Mouse (Mus musculus): ENCODE measurements around the gene Golga3. TPM values are rescaled to one million over a fixed set of nuclear protein-coding genes. Genes with fewer than 3 reads are reported as not detected.

Gene Golga3
- 21.3 and 22.0 TPM in 2 replicates for polyA plus RNA-seq (2015; fragmentation: Nextera tagmentation; extraction: Ambion mirVana)

DNA sequence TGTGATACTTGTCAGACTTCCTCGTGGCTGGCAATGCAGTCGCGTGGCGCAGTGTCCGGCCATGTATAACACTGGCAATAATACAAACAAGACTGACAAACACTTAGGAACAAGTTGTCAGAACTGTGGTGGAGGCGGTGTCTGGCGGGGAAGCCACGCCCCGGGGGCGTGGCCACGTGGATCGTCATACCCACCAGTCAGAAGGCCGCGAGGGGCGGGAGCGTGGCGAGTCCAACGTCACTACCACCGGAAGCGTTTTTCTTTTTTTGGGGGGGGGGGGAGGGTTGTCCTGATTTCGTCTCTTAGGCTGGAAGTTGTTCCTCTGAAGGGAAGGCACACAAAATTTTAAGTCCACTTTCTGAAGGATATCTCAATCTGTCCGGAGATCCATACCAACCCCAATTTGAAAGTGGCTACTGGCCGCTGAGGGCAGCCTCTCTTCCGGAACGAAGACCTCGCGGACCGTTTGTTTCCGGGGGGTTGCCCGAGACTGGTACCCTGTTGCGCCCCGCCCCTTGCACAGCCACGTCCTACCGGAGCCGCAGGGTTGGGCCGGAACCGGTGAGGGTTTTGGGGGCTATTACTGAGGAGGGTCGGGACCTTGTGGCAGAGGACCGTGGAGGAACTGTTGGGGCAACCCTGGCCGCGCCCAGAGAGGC lies at the start of gene Golga3:
Golga3 (plus strand) TSS at position 340 of the 659 bp plus-strand sequence.
- H3K9me3 ChIP-seq (replicated peaks; ENCODE audit: control insufficient read depth, low read length), result no peaks in the 10 kb centered on the region
- under 1% methylated on average over 41 of the region's 41 CpGs for WGBS
- H3K4me2 ChIP-seq (ENCODE audit: low read depth, low read length), result peak within 1 kb of the TSS; percentile 90
- peak within 1 kb of the TSS; percentile 76 for H3K9ac ChIP-seq (ENCODE audit: low read length)
- H3K36me3 ChIP-seq (ENCODE audit: control insufficient read depth, insufficient read depth, low read length), result no peaks in the 10 kb centered on the region
- H3K27me3 ChIP-seq (ENCODE audit: control insufficient read depth, insufficient read depth, low read length), result no peaks in the 10 kb centered on the region
- H3K27ac ChIP-seq (ENCODE audit: low read length), result peak within 1 kb of the TSS; percentile 25
- peak within 1 kb of the TSS; percentile 76 for H3K4me3 ChIP-seq (replicated peaks; ENCODE audit: low read length)
- H3K4me1 ChIP-seq (ENCODE audit: control insufficient read depth, insufficient read depth, low read length), result peaks cover 20% of the 10 kb centered on the region
- ATAC-seq (ENCODE audit: insufficient read depth, low FRiP score), result peak; percentile 97

DNA sequence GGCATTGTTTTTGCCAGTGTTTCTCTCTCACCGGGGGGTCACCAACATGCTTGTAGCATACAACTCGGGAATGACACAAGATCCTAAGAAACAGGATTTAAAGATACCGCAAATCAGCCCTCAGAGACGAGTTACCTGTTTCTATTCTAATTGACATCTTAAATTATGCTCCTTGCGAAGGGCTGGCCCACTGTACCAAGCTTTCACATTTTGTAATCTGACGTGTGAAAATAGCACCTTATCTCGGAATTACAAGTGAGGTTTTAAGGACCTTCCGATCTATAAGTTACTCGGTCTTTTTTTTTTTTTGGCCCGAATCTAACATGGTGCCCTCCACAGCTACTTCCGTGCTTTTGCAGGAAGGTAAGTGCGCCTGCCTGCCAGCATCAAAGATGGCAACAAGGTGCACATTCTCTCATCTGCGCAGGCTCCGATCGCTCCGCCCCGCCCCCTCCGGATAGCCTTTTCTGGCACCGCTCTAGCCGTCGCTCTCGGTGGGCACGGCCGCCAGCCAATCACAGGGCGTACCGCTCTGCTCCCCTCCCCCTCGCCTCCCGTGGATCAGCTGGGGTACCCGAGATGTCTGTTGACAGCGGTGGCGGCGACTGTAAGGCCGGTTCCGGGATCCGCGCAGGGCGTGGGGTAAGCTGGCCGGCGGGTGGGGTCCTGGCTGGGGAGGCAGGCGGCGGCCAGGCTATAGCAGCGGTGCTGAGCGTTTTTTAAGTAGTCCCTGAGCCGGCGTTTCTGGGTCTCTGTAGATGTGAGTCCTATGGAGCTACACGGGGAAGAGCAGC lies 41.0 kb upstream of the Golga3 start, which contains the start of gene Chfr:
Chfr (plus strand) TSS at position 550 of the 794 bp plus-strand sequence.
- Histone ChIP-seq H3K27ac (ENCODE audit: low read length) (peak within 1 kb of the TSS; percentile 63), H3K4me1 (ENCODE audit: control insufficient read depth, insufficient read depth, low read length) (0 out of 2 replicates have a peak, but pooled peaks cover 2% of the 10 kb centered on the region), H3K36me3 (ENCODE audit: control insufficient read depth, insufficient read depth, low read length) (no peaks in the 10 kb centered on the region), H3K4me3 (replicated peaks; ENCODE audit: low read length) (peak within 1 kb of the TSS; percentile 88), H3K4me2 (ENCODE audit: low read depth, low read length) (peak within 1 kb of the TSS; percentile 68), H3K9me3 (replicated peaks; ENCODE audit: control insufficient read depth, low read length) (peaks cover 7% of the 10 kb centered on the region; the same call in 1 of the 2 replicates), H3K27me3 (ENCODE audit: control insufficient read depth, insufficient read depth, low read length) (no peaks in the 10 kb centered on the region), H3K9ac (ENCODE audit: low read length) (peak within 1 kb of the TSS; percentile 86)
- peak; percentile 100 for ATAC-seq (ENCODE audit: insufficient read depth, low FRiP score)
- WGBS, result 3% methylated on average over 46 of the region's 46 CpGs

DNA sequence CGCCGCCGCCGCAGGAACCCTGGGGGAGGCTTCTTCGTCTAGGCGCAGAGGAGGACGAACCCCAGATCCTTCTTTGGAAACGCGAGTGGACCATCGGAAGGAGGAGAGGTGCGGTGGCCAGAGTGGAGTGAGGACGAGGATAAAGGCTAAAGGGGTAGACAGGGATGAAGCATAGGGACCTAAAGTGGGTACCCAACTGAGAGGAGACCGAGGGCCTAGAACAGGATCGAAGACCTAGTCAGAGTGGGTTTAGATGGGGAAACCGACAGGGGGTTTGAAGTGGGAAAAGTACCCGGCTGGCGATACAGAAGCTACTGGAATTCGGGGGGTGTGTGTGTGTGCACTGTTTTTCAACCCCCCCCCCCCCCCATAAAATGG lies 40.4 kb upstream of the Golga3 start:
- 0 out of 2 replicates have a peak, but pooled peaks cover 2% of the 10 kb centered on the region for H3K4me1 ChIP-seq (ENCODE audit: control insufficient read depth, insufficient read depth, low read length)
- H3K4me2 ChIP-seq (ENCODE audit: low read depth, low read length), result peak overlapping the region; percentile 68
- WGBS, result 5% methylated on average over 18 of the region's 18 CpGs
- H3K27me3 ChIP-seq (ENCODE audit: control insufficient read depth, insufficient read depth, low read length), result no peaks in the 10 kb centered on the region
- no peaks in the 10 kb centered on the region for H3K36me3 ChIP-seq (ENCODE audit: control insufficient read depth, insufficient read depth, low read length)
- peaks cover 7% of the 10 kb centered on the region; the same call in 1 of the 2 replicates for H3K9me3 ChIP-seq (replicated peaks; ENCODE audit: control insufficient read depth, low read length)
- peak overlapping the region; percentile 88 for H3K4me3 ChIP-seq (replicated peaks; ENCODE audit: low read length)
- peak overlapping the region; percentile 63 for H3K27ac ChIP-seq (ENCODE audit: low read length)
- peak overlapping the region; percentile 86 for H3K9ac ChIP-seq (ENCODE audit: low read length)
- ATAC-seq (ENCODE audit: insufficient read depth, low FRiP score), result no peak

DNA sequence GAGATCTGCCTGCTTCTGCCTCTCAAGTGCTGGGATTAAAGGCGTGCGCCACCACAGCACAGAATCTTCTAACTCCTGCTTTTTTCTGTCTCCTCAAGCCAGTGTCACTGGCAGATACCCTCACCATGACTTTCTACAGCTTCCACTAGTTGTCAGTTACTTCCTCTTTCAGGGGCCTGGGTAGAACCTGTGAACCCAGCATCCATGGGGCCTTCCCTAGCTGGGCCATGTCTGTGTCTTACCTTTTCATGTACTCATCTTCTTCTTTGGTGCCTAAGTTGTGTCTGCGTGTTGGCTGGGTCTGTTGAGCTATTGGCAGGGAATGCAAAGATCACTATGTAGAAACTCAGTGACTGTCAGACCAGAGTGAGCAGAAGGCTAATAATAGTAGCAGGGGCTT lies 38.7 kb upstream of the Golga3 start:
- Histone ChIP-seq H3K4me2 (ENCODE audit: low read depth, low read length) (no peak overlapping the region), H3K4me1 (ENCODE audit: control insufficient read depth, insufficient read depth, low read length) (0 out of 2 replicates have a peak, but pooled peaks cover 2% of the 10 kb centered on the region), H3K27me3 (ENCODE audit: control insufficient read depth, insufficient read depth, low read length) (no peaks in the 10 kb centered on the region), H3K27ac (ENCODE audit: low read length) (no peak overlapping the region), H3K4me3 (replicated peaks; ENCODE audit: low read length) (no peak overlapping the region), H3K36me3 (ENCODE audit: control insufficient read depth, insufficient read depth, low read length) (no peaks in the 10 kb centered on the region), H3K9me3 (replicated peaks; ENCODE audit: control insufficient read depth, low read length) (peaks cover 7% of the 10 kb centered on the region; the same call in 1 of the 2 replicates), H3K9ac (ENCODE audit: low read length) (no peak overlapping the region)
- ATAC-seq (ENCODE audit: insufficient read depth, low FRiP score), result no peak
- 95% methylated on average over 3 of the region's 3 CpGs for WGBS

DNA sequence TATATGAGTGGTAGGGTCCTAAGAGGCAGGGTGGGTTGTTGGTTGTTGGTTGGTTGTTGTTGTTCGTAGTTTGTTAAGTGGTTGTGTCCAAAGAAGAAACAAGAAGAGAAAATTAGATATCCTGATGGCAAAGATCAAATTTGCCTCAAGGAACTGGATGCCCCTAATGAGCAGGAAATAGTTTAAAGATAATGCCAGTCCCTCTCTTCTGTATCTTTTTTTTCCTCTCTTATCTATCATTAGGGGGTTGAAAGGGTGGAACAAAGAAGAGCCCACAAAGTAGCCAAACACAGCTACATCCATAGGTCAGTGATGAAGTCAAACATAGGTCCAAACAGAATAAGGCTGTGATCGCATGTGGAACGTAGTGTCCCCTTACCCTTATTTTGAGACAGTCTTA lies 37.2 kb upstream of the Golga3 start:
- Histone ChIP-seq H3K36me3 (ENCODE audit: control insufficient read depth, insufficient read depth, low read length) (peaks cover 6% of the 10 kb centered on the region; the same call in 1 of the 2 replicates), H3K9me3 (replicated peaks; ENCODE audit: control insufficient read depth, low read length) (peaks cover 6% of the 10 kb centered on the region; the same call in 1 of the 2 replicates), H3K4me1 (ENCODE audit: control insufficient read depth, insufficient read depth, low read length) (0 out of 2 replicates have a peak, but pooled peaks cover 2% of the 10 kb centered on the region), H3K9ac (ENCODE audit: low read length) (no peak overlapping the region), H3K27ac (ENCODE audit: low read length) (no peak overlapping the region), H3K4me2 (ENCODE audit: low read depth, low read length) (no peak overlapping the region), H3K4me3 (replicated peaks; ENCODE audit: low read length) (no peak overlapping the region), H3K27me3 (ENCODE audit: control insufficient read depth, insufficient read depth, low read length) (no peaks in the 10 kb centered on the region)
- no peak for ATAC-seq (ENCODE audit: insufficient read depth, low FRiP score)
- WGBS, result 98% methylated on average over 3 of the region's 3 CpGs

DNA sequence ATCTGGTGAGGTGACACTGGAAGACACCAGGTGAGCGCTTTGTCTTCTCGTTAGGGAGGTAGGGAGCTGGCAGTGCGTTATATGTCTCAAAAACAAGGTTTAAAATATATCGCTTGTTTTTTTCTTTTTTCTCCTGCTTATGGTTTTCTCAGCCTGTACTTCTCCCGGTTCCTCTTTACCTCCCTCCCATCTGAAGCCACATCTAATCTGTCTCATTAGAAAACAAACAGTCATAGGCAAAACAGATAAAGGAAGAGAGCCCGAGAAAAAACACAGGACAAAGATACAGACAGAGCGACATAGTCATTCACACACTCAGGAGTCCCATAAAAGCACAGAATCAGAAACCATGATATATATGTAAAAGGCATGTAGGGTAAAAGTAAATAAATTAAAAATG lies 36.1 kb upstream of the Golga3 start:
- peaks cover 8% of the 10 kb centered on the region; the same call in 1 of the 2 replicates for H3K36me3 ChIP-seq (ENCODE audit: control insufficient read depth, insufficient read depth, low read length)
- no peaks in the 10 kb centered on the region for H3K9me3 ChIP-seq (replicated peaks; ENCODE audit: control insufficient read depth, low read length)
- no peak overlapping the region for H3K4me3 ChIP-seq (replicated peaks; ENCODE audit: low read length)
- no peak overlapping the region for H3K9ac ChIP-seq (ENCODE audit: low read length)
- H3K27me3 ChIP-seq (ENCODE audit: control insufficient read depth, insufficient read depth, low read length), result no peaks in the 10 kb centered on the region
- H3K4me1 ChIP-seq (ENCODE audit: control insufficient read depth, insufficient read depth, low read length), result 0 out of 2 replicates have a peak, but pooled peaks cover 2% of the 10 kb centered on the region
- H3K27ac ChIP-seq (ENCODE audit: low read length), result no peak overlapping the region
- no peak overlapping the region for H3K4me2 ChIP-seq (ENCODE audit: low read depth, low read length)
- WGBS, result 90% methylated on average over 7 of the region's 7 CpGs
- no peak for ATAC-seq (ENCODE audit: insufficient read depth, low FRiP score)

DNA sequence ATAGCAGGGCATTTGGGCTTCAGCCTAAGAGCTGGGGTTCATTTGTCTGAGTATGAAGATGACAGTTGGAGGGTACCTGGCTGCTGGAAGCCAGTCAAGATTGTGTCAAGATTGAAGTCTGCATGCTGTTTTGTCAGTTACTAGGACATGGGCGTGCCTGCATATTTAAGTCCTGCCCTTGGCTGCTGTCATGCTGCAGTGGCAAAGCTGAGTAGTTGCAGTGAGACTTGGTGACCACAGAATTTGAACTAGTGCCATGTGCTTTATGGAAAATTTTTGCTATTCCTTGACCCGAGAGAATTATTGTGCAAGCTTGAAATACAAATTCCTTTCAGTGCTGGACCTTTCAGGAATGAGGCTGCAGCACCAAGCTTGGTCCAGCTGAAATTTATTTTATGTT lies 34.2 kb upstream of the Golga3 start:
- no peak for ATAC-seq (ENCODE audit: insufficient read depth, low FRiP score)

DNA sequence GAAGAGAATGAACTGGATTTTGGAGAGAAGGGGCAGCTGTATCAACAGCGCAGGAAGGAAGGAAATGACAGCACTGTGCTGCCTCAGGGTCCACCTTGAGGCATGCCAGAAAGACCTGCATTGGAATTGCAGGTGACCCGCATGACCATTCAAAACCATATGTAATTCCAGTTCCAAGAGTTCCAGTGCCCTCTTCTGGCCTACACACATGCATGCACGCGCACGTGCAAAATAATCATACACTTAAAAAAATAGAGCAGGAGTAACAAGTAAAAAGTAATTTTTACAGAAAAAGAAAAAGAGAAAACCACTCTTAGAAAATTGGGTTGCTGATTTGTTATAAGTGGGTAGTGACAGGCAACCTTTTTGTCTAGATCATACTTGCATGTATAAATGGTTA lies 33.5 kb upstream of the Golga3 start:
- H3K4me2 ChIP-seq (ENCODE audit: low read depth, low read length), result no peak overlapping the region
- H3K36me3 ChIP-seq (ENCODE audit: control insufficient read depth, insufficient read depth, low read length), result peaks cover 27% of the 10 kb centered on the region; the same call in 1 of the 2 replicates
- no peak overlapping the region for H3K27ac ChIP-seq (ENCODE audit: low read length)
- ATAC-seq (ENCODE audit: insufficient read depth, low FRiP score), result no peak
- H3K4me3 ChIP-seq (replicated peaks; ENCODE audit: low read length), result no peak overlapping the region
- no peak overlapping the region for H3K9ac ChIP-seq (ENCODE audit: low read length)
- H3K27me3 ChIP-seq (ENCODE audit: control insufficient read depth, insufficient read depth, low read length), result no peaks in the 10 kb centered on the region
- no peaks in the 10 kb centered on the region for H3K4me1 ChIP-seq (ENCODE audit: control insufficient read depth, insufficient read depth, low read length)
- no peaks in the 10 kb centered on the region for H3K9me3 ChIP-seq (replicated peaks; ENCODE audit: control insufficient read depth, low read length)
- 88% methylated on average over 5 of the region's 5 CpGs for WGBS

More for the DNA sequence above, 34.2 kb upstream of the Golga3 start:
- H3K27me3 ChIP-seq (ENCODE audit: control insufficient read depth, insufficient read depth, low read length), result no peaks in the 10 kb centered on the region
- H3K9ac ChIP-seq (ENCODE audit: low read length), result no peak overlapping the region
- no peak overlapping the region for H3K27ac ChIP-seq (ENCODE audit: low read length)
- 85% methylated on average over 2 of the region's 2 CpGs for WGBS
- H3K9me3 ChIP-seq (replicated peaks; ENCODE audit: control insufficient read depth, low read length), result no peaks in the 10 kb centered on the region
- H3K4me2 ChIP-seq (ENCODE audit: low read depth, low read length), result no peak overlapping the region
- H3K4me1 ChIP-seq (ENCODE audit: control insufficient read depth, insufficient read depth, low read length), result no peaks in the 10 kb centered on the region
- H3K36me3 ChIP-seq (ENCODE audit: control insufficient read depth, insufficient read depth, low read length), result peaks cover 24% of the 10 kb centered on the region; the same call in 1 of the 2 replicates
- no peak overlapping the region for H3K4me3 ChIP-seq (replicated peaks; ENCODE audit: low read length)

DNA sequence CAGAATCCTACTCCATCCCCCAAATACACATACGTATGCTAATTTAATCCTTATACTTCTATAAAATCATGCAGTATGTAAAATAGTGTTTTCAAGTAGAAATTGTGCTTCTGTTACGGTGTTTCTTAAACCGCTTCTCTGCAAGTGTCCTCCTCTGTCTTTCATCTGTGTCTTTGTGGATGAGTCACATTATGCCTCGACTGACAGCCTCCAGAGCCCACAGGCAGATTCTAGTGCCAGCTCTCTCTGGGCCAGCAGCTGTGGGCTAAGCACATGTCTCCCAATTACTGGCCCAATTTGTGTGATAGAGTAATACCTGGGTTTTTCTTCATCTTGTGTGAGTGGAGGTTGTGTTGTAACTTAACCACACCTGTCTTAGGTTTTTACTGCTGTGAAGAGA lies 7.1 kb upstream of the Golga3 start:
- WGBS, result 94% methylated on average over 4 of the region's 4 CpGs
- Histone ChIP-seq H3K4me3 (replicated peaks; ENCODE audit: low read length) (no peak overlapping the region), H3K4me1 (ENCODE audit: control insufficient read depth, insufficient read depth, low read length) (no peaks in the 10 kb centered on the region), H3K27ac (ENCODE audit: low read length) (no peak overlapping the region), H3K4me2 (ENCODE audit: low read depth, low read length) (no peak overlapping the region), H3K9ac (ENCODE audit: low read length) (no peak overlapping the region), H3K36me3 (ENCODE audit: control insufficient read depth, insufficient read depth, low read length) (peaks cover 16% of the 10 kb centered on the region; the same call in 1 of the 2 replicates), H3K27me3 (ENCODE audit: control insufficient read depth, insufficient read depth, low read length) (no peaks in the 10 kb centered on the region), H3K9me3 (replicated peaks; ENCODE audit: control insufficient read depth, low read length) (no peaks in the 10 kb centered on the region)
- no peak for ATAC-seq (ENCODE audit: insufficient read depth, low FRiP score)

Measured in stomach, embryonic 16.5 days (tissue).